Mouse (Mus musculus): ENCODE results near the gene Adam25.
"Not testable (repeated sequence)": the region's sequence is repeated elsewhere in the genome, so short reads cannot be mapped to it uniquely, and the experiment has no call there.

Adam25 gene

DNA sequence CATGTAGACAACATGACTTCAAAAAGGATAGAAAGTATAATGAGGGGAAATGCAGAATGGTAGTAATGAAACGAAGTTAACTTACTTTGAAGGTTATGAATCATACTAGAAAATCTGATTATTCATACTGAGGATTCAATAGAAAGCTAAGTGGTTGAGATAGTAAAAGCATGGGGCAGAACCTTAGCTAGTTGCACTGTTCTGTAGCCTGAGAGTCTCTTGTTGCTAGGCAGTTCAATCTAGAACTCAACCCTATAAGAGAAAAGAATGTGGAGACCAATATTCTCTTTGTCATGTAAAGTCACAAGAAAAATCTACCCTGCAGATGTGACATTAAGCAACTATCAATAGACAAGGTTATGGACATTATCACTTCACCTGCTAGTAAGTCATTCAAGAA is at the start of gene Adam25:
Gene Adam25 (plus strand): TSS at position 301 of the 400 bp plus-strand sequence.
- not testable (repeated sequence) for DNase-seq (ENCODE audit: low spot score)

DNA sequence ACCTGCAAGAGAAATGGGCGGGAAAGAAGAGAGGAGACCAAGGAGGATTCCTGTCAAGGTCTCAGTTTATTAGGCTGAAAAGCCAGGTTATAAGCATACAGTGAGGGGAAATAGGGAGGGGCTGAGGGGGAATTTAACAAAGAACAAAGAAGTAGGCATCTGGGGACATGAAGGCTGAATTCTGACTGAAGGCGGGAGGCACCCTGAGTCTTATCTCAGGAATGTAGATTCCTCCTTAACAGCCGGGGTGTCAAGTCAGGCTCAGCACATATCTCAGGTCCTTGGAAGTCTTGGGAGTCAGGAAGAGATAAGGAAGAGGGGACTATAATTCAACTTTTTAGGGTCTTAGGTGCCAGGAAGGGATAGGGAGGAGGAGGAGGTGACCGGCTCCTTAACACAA is 36.6 kb upstream of the Adam25 start:
- DNase-seq (ENCODE audit: low spot score) = not testable (repeated sequence)

DNA sequence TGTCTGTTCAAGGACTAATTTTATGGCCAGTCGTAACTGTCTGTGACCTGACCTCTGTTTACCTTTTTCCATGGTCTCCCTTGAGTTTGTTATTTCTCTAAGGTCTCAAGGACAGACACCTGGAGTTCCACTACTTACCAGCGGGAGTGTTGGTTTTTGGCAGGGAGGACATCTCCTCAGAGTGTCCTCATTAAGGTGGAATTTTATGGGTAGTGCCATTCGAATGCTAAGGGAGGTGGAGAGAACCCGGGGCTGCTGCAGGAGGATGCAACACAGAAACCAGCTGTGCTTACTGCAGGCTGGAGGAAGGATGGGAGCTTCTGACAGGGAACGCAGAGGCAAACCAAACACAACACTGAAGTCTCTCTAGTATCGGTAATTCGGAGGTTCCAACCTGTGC is 36.0 kb upstream of the Adam25 start:
- no peak for DNase-seq (ENCODE audit: low spot score)

DNA sequence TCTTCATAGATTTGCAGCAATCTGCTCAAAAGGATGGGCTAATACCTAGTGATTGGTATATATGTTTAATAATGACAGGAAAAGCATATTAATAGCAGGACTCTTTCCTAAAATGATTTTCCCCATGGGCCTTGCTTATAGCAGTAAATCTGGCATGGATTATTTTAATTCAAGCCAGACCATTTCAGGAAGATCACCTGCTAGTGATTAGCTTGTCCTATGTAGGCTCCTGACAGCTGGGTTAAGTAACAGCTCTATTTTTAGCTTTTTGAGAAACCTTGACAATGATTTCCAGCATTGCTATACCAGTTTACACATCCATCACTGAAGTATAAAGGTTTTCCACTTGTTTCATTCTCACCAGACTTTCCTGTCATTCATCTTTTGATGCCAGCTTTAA is 31.3 kb downstream of the Adam25 start:
- no peak for DNase-seq (ENCODE audit: low spot score)

DNA sequence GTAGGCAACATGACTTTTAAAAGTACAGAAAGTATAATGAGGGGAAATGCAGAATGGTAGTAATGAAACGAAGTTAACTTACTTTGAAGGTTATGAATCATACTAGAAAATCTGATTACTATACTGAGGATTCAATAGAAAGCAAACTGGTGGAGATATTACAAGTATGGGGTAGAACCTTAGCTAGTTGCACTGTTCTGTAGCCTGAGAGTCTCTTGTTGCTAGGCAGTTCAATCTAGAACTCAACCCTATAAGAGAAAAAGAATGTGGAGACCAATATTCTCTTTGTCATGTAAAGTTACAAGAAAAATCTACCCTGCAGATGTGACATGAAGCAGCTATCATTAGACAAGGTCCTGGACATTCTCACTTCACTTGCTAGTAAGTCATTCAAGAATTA is 41.0 kb downstream of the Adam25 start, which contains the start of gene Adam20:
Gene Adam20 (plus strand): TSS at position 301 of the 400 bp plus-strand sequence.
- DNase-seq (ENCODE audit: low spot score) = not testable (repeated sequence)

DNA sequence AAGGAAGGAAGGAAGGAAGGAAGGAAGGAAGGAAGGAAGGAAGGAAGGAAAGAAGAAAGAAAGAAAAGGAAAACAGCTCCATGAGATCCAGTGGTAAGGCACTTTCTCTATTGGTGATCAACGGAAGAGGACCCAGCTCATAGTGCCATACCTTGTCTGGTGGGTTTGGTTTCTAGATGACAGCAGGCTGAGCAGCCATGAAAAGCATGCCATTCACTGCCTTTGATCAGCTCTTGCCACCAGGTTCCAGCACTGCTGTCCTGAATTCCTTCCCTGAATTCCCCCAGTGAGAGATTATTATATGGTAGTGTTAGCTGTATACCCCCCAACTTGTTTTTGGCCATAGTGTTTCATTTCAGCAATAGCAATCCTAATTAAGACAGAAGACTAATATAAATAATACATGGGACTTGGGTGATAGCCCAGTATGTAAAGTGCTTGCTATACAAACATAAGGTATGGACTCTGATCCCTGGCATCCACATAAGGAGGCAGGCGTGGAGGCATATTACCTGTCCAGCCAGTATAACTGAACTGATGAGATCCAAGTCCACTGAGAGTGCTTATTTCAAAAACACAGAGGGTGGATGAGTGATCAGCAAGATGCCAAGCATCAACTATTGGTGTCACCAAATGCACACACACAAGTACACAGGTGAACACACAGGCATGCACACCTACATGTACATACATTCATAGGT is 51.5 kb downstream of the Adam25 start:
- DNase-seq (ENCODE audit: low spot score) = no peak

Measured in testis, postnatal 14 days (tissue).